Mouse (Mus musculus): ENCODE results near the gene Rab11fip5.

- TF ChIP-seq CTCF (IDR thresholded peaks at IDR 0.05; ENCODE audit: borderline replicate concordance, control insufficient read depth, extremely low read depth, insufficient read depth, low read length, poor library complexity), result no peak
- TF ChIP-seq POLR2A (IDR thresholded peaks at IDR 0.05; ENCODE audit: control insufficient read depth, extremely low read depth, insufficient read depth, low read length, poor library complexity), result no peak
Observed at GRCm38 (mm10) chr6:85320445-85320866, 54.0 kb downstream of the Rab11fip5 start.

All from thymus, adult 2 months (tissue).